Mouse (Mus musculus): ENCODE results near the gene Lancl1. TPM values are rescaled to one million over a fixed set of nuclear protein-coding genes. Genes with fewer than 3 reads are reported as not detected.

Gene Lancl1
- polyA plus RNA-seq (2015; fragmentation: Nextera tagmentation; extraction: Ambion mirVana): 79.9 and 82.5 TPM in 2 replicates

DNA sequence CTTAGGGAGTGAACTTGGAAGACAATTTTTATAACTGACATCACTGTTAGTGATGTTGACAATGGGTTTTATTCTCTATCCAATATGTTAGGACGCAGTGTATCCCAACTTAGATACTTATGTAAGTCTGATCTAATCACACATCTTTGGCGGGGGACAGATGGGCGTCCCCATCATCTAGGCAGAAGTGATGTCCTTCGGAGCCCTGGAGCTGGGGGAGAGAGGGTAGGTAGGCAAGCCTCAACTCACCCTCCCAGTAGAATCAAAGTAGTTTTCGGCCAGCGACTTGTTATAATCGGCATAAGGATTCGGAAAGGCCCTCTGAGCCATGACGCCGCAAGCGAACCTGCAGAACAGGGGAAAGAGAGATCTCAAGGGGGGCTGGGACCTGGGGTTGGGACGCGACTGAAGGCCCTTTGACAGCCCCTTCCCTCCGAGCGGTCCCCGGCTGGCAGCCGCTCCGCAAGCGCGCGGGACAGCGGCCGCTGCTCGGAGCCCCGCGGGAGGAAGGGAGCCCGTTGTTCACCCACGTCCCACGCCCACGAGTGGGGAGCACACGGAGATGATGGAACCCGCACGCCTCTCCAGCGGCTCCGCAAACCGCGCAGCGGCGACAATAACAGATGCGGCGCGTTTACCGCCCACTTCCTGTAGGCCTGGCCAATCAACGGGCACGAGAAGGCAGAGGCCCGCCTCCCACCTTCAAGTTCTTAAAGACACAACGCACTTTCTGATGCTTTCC lies at the start of gene Lancl1:
Gene Lancl1 (minus strand): TSS at position 627 of the 742 bp plus-strand sequence.
- Histone ChIP-seq H3K36me3 (peaks cover 21% of the 10 kb centered on the region), H3K4me1 (peaks cover 9% of the 10 kb centered on the region), H3K9ac (peak within 1 kb of the TSS; percentile 85), H3K4me3 (replicated peaks) (peak within 1 kb of the TSS; percentile 96), H3K27me3 (no peaks in the 10 kb centered on the region), H3K4me2 (peak within 1 kb of the TSS; percentile 79), H3K9me3 (replicated peaks) (no peaks in the 10 kb centered on the region), H3K27ac (no peak within 1 kb of the TSS)
- ATAC-seq (replicated peaks; ENCODE audit: low FRiP score): peak; percentile 98
- WGBS: under 1% methylated on average over 38 of the region's 47 CpGs

DNA sequence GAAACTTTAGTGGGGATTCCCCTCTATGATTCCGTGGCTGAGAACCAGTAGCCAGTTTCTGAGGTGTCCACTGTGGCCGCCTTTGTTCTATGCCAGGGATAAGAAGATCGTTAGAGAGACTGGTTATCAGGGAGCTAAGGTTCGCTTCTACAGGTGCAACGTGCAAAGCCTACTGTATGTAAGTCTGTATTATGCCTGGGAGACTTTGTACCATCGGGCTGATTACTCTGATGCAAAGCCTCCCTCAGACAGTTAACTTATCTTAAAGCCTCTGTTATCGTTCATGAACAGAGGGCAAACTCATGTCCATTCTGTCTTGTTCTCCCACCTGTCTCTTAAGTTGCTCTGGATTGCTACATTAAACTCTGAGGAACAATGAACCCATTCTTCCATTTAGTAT lies 40.5 kb upstream of the Lancl1 start:
- Histone ChIP-seq H3K4me3 (replicated peaks) (no peak overlapping the region), H3K27me3 (no peaks in the 10 kb centered on the region), H3K27ac (no peak overlapping the region), H3K9me3 (replicated peaks) (no peaks in the 10 kb centered on the region), H3K4me2 (no peak overlapping the region), H3K9ac (no peak overlapping the region), H3K36me3 (no peaks in the 10 kb centered on the region), H3K4me1 (no peaks in the 10 kb centered on the region)
- ATAC-seq (replicated peaks; ENCODE audit: low FRiP score): no peak
- WGBS: 88% methylated on average over 7 of the region's 7 CpGs

DNA sequence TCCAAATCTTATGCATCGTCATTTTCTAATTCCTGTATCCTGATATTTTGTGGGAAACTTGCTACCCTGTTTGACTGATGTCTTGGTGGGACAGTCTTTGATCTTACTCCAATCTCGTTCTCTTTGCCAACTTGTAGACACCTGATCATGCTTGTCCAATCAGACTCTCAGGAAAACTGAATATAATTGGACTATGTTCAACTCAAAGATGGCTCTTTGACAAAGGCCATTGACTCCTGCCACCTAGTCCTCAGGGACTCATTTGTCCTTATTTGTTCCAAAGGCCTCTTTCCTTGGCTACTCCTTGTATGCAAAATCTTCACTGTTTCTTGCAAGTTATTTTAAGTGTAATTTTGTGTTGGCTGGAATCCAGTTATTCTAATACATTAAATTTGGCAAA lies 40.0 kb upstream of the Lancl1 start:
- no peak for ATAC-seq (replicated peaks; ENCODE audit: low FRiP score)
- 79% methylated on average over 2 of the region's 2 CpGs for WGBS
- H3K4me2 ChIP-seq: no peak overlapping the region

DNA sequence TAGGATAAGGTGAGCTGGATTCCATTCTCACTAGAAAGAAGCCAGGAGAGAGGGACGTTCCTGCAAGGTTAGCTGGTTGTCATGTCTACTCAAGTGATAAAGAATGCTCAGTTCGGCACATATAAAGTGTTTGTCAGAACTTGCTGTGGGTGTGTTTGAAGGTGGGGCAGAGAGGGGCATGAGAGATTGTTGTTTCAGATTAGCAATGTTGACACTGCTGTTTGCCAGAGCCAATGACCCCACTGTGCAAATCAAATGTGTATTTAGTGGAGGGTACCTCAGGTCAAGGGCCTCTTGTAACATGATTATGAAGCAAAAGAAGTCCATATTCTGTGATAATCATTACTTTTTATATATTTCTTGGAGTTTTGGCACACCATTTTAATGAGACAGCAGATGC lies 39.1 kb upstream of the Lancl1 start:
- no peaks in the 10 kb centered on the region for H3K9me3 ChIP-seq (replicated peaks)
- H3K27ac ChIP-seq: no peak overlapping the region
- H3K4me3 ChIP-seq (replicated peaks): no peak overlapping the region
- no peak overlapping the region for H3K4me2 ChIP-seq
- H3K27me3 ChIP-seq: no peaks in the 10 kb centered on the region
- 66% methylated on average over 2 of the region's 2 CpGs for WGBS
- no peaks in the 10 kb centered on the region for H3K4me1 ChIP-seq
- no peaks in the 10 kb centered on the region for H3K36me3 ChIP-seq
- H3K9ac ChIP-seq: no peak overlapping the region
- ATAC-seq (replicated peaks; ENCODE audit: low FRiP score): no peak

More for the DNA sequence above, 40.0 kb upstream of the Lancl1 start:
- no peak overlapping the region for H3K9ac ChIP-seq
- H3K4me1 ChIP-seq: no peaks in the 10 kb centered on the region
- H3K27me3 ChIP-seq: no peaks in the 10 kb centered on the region
- H3K4me3 ChIP-seq (replicated peaks): no peak overlapping the region
- no peaks in the 10 kb centered on the region for H3K9me3 ChIP-seq (replicated peaks)
- no peak overlapping the region for H3K27ac ChIP-seq
- no peaks in the 10 kb centered on the region for H3K36me3 ChIP-seq

DNA sequence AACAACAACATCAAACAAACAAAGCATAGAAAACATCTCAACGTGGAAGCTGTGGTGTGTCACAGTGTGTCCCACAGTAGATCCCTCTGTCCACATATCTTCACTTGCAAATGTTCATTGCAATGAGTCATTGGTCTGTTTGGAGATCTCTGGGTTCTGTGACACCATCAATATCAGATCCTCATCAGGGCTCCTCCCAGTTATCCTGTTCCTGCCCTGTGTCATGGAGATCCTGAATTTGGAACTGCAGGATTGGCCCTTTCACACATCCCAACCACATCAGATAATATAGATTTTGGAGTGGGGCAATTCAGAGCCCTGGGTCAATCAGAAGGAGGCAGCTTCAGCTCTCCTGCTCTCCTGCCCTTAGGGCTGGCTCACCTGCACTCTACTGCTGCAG lies 28.9 kb upstream of the Lancl1 start:
- Histone ChIP-seq H3K4me1 (no peaks in the 10 kb centered on the region), H3K9ac (no peak overlapping the region), H3K36me3 (no peaks in the 10 kb centered on the region), H3K27ac (no peak overlapping the region), H3K9me3 (replicated peaks) (no peaks in the 10 kb centered on the region), H3K4me2 (no peak overlapping the region), H3K27me3 (no peaks in the 10 kb centered on the region), H3K4me3 (replicated peaks) (no peak overlapping the region)
- WGBS: 80% methylated on average over 1 of the region's 1 CpGs
- ATAC-seq (replicated peaks; ENCODE audit: low FRiP score): no peak

DNA sequence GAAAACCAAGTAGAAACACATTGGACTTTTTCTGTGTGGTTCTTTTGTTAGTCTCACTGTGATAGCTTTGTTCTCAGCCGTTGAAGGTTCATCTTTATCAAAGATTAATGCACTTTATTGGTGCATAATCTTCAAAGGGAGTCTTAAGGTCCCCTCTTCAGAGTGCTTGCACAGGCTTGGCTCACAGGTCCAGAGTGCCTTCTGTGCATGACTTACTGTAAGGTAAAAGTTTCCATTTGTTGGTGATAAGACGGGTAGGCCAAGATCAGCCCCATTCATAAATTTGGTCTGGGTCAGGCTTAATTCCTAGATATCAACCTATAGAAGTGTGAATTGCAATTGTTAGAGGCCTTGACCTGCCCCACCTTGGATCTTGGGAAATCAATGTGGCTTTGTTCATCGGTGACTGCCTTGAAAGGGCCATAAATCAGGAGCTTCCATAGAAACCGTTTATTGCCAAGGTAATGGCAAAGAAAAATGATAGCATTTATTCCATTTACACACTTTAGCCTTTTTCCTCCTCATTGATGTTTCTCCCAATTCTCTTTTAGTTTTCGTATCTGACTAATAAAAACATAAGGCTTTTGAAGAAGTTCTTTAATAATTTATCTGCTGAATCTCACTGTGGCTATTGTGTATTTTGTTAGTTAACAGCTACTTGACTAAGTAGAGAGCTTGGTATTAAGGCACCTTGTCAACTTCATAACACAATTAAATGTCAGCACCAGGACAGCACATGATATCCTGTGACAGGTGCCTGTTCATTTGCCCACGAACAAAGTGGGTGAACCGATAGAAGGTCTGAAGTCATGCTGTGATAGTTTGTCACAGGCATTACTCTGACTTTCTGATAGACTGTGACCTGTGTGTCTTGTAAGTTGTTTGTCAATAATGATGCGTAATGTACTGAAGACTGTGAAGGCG lies 26.9 kb upstream of the Lancl1 start:
- Histone ChIP-seq H3K27me3 (no peaks in the 10 kb centered on the region), H3K9me3 (replicated peaks) (no peaks in the 10 kb centered on the region), H3K27ac (no peak overlapping the region), H3K4me1 (no peaks in the 10 kb centered on the region), H3K4me2 (no peak overlapping the region), H3K36me3 (no peaks in the 10 kb centered on the region), H3K9ac (no peak overlapping the region), H3K4me3 (replicated peaks) (no peak overlapping the region)
- no peak for ATAC-seq (replicated peaks; ENCODE audit: low FRiP score)
- 76% methylated on average over 9 of the region's 9 CpGs for WGBS

DNA sequence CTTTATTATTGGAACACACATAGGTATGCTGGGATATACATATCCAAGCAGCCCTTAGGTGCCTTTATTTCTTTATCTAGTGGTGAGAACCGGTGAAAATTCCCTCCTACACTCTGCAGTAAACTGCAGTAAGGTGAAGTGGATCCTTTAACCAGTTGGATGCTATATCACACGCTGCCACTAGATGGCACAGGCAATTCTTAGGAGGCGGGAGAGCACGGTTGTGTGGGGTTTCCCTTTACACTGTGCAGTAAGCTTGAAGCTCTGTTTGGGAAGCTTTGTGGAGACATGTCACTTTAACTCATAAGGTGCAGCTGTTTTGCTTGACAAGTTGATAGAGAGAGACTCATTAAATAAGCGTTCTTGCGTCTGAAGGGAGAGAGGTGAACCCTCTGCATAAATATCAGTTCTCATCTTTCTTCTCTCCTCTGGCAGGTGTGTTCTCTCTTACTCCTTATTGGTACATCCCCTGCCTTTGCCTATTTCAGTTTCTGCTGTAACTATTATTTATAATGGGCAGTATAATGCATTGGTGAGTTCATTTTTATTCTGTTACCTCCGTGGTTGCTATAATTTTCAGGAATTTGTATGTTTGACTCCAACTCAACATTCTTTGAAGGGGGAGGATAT lies 22.9 kb upstream of the Lancl1 start:
- Histone ChIP-seq H3K36me3 (no peaks in the 10 kb centered on the region), H3K27ac (no peak overlapping the region), H3K9ac (no peak overlapping the region), H3K4me3 (replicated peaks) (no peak overlapping the region), H3K4me2 (no peak overlapping the region), H3K4me1 (no peaks in the 10 kb centered on the region), H3K9me3 (replicated peaks) (no peaks in the 10 kb centered on the region), H3K27me3 (no peaks in the 10 kb centered on the region)
- WGBS: 4% methylated on average over 7 of the region's 7 CpGs
- ATAC-seq (replicated peaks; ENCODE audit: low FRiP score): peak; percentile 83; the same call in 1 of the 2 replicates

DNA sequence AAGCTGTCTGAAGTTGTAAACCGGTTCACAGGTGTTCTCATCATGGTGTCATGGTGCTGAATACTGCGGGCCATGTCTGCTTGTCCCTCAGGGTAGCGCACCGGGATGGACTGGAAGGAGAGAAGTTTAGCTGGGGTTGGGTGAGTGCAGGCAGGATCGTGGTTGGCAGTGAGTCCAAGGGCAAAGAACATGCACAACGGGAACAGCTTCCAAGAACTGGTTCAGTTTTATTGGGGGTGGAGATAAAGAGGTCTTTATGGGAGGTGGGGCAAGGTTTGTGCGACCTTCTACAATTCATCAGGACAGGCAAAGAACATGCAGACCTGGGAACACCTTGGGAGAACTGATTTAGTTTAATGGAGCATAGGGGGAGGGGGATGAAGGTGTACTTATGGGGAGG lies 17.1 kb upstream of the Lancl1 start:
- Histone ChIP-seq H3K9me3 (replicated peaks) (no peaks in the 10 kb centered on the region), H3K36me3 (no peaks in the 10 kb centered on the region), H3K27me3 (no peaks in the 10 kb centered on the region), H3K27ac (no peak overlapping the region), H3K4me3 (replicated peaks) (no peak overlapping the region), H3K4me2 (no peak overlapping the region), H3K4me1 (no peaks in the 10 kb centered on the region), H3K9ac (no peak overlapping the region)
- no peak for ATAC-seq (replicated peaks; ENCODE audit: low FRiP score)
- WGBS: 83% methylated on average over 7 of the region's 7 CpGs

DNA sequence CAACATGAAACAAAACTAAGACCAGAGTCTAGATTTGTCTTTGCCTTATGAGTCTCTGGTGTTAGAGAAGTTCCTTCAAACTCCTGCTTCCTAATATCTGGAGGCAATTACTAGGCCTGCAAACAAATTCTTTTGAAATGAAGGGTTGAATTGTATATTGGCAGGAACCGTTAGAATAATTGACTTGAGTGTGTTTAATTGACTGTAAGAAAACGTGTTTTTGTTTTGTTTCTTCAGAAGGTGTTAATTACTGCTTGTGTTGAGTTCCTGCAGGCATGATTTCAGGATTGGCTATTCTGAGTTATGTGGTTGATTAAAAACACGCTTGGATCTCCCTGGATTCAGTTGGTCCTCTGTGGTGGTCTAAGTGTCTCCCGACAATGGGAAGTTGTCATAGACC lies 14.0 kb upstream of the Lancl1 start:
- no peaks in the 10 kb centered on the region for H3K9me3 ChIP-seq (replicated peaks)
- no peak overlapping the region for H3K27ac ChIP-seq
- no peak overlapping the region for H3K9ac ChIP-seq
- ATAC-seq (replicated peaks; ENCODE audit: low FRiP score): no peak
- H3K4me3 ChIP-seq (replicated peaks): no peak overlapping the region
- H3K4me2 ChIP-seq: no peak overlapping the region
- H3K27me3 ChIP-seq: no peaks in the 10 kb centered on the region
- 67% methylated on average over 4 of the region's 4 CpGs for WGBS
- H3K4me1 ChIP-seq: no peaks in the 10 kb centered on the region
- no peaks in the 10 kb centered on the region for H3K36me3 ChIP-seq

DNA sequence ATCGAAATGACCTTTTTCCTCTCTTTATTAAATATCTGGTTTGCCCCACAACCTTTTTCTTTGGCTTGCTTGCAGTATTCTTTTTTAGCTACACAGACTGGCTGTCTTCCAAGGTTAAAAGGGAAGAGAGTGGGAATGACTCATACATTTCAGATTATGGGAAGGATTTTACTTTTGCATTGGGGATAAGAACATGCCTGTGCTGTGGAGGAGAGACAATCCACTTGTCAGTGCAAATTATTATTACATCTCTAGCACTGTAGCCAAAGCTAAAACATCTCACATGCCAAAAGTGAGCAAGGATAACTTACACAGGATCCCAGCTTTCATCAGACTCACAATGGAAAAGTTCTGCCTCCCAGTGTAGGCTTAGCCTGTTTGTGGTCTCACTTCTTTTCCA lies 10.9 kb upstream of the Lancl1 start:
- Histone ChIP-seq H3K27ac (no peak overlapping the region), H3K27me3 (no peaks in the 10 kb centered on the region), H3K9me3 (replicated peaks) (no peaks in the 10 kb centered on the region), H3K36me3 (no peaks in the 10 kb centered on the region), H3K4me3 (replicated peaks) (no peak overlapping the region), H3K4me2 (no peak overlapping the region), H3K4me1 (no peaks in the 10 kb centered on the region), H3K9ac (no peak overlapping the region)
- no peak for ATAC-seq (replicated peaks; ENCODE audit: low FRiP score)
- 71% methylated on average over 1 of the region's 1 CpGs for WGBS

DNA sequence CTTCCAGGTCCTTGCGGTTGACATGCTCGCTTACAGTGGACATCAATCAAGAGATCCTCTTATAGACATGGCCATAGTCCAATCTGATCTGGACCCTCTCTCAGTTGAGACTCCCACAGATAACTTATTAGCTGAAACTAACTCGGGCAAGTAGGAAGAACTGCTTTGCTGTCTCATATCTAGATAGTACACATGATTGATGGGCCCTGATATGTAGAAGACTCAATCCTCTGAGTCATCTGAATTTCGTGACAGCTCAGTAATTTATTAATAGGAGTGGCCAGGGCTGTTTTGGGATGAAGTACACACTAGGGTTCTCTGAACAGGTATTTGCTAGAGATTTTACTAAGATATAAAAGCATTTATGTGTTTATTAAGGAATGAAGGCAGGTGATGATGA lies 10.0 kb upstream of the Lancl1 start:
- no peak overlapping the region for H3K4me2 ChIP-seq
- no peak overlapping the region for H3K27ac ChIP-seq
- H3K9me3 ChIP-seq (replicated peaks): no peaks in the 10 kb centered on the region
- no peak overlapping the region for H3K4me3 ChIP-seq (replicated peaks)
- no peaks in the 10 kb centered on the region for H3K27me3 ChIP-seq
- no peak for ATAC-seq (replicated peaks; ENCODE audit: low FRiP score)
- no peak overlapping the region for H3K9ac ChIP-seq
- H3K36me3 ChIP-seq: no peaks in the 10 kb centered on the region
- H3K4me1 ChIP-seq: no peaks in the 10 kb centered on the region
- 66% methylated on average over 4 of the region's 4 CpGs for WGBS

DNA sequence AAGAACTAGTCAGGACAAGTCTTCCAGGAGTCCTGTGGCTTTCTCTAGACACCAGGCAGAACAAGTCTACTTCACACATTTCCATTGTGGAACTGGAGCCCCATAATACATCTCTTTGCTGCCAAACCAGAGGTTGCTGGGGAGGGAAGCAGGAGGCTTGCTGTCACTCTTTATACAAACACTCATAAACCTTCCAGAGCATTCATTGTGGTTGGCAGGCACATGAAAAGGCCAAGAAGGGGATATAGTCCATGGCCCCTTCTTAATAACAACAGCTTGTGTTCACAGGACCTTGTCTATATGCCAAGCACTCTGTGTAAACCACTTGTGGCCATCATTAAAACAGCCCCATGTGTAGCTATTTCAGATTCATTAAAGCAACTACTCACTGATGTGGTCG lies 6.4 kb upstream of the Lancl1 start:
- no peaks in the 10 kb centered on the region for H3K4me1 ChIP-seq
- no peak overlapping the region for H3K9ac ChIP-seq
- no peaks in the 10 kb centered on the region for H3K36me3 ChIP-seq
- H3K4me2 ChIP-seq: no peak overlapping the region
- H3K27me3 ChIP-seq: no peaks in the 10 kb centered on the region
- no peak overlapping the region for H3K4me3 ChIP-seq (replicated peaks)
- ATAC-seq (replicated peaks; ENCODE audit: low FRiP score): no peak
- no peaks in the 10 kb centered on the region for H3K9me3 ChIP-seq (replicated peaks)
- no peak overlapping the region for H3K27ac ChIP-seq
- 48% methylated on average over 1 of the region's 1 CpGs for WGBS

Data from kidney, embryonic 15.5 days (tissue).